In genomic region chr10:59326612-59327315, GRCm38 (mm10) we compare ENCODE assay signal across 16 mouse cellular contexts. TPM values are rescaled to one million over a fixed set of nuclear protein-coding genes. Genes with fewer than 3 reads are reported as not detected.
DNase-seq lines count a peak whose midpoint lies in the region; ATAC-seq and TF ChIP-seq lines count a peak whose summit lies in the region.
"Had no signal": no experiment of that assay in that cellular context is flagged by ENCODE, and none has a peak within 500 bp of the region (broad histone marks: within the 10 kb centered on the region; RNA-seq: fewer than 3 reads in every experiment).

No protein-coding gene starts in this region.

- H3K4me2 ChIP-seq in heart, embryonic 14.5 days (ENCODE audit: low read length) = peak overlapping the region; percentile 87; the same call in 1 of the 2 replicates
- no peak overlapping the region for H3K4me2 ChIP-seq in midbrain, embryonic 11.5 days
- H3K4me2 ChIP-seq in midbrain, embryonic 15.5 days = no peak overlapping the region
- 0 out of 2 replicates have a peak overlapping the region, but pooled peaks have one; percentile 0 for H3K4me2 ChIP-seq in neural tube, embryonic 15.5 days

- no peak for TF ChIP-seq CTCF in cortical plate, adult 2 months (IDR thresholded peaks at IDR 0.05; ENCODE audit: extremely low read depth, insufficient read depth, low read length)

- H3K4me1 ChIP-seq in heart, embryonic 14.5 days (ENCODE audit: control insufficient read depth in 2 of 2, insufficient read depth in 2 of 2, low read length in 2 of 2) = peaks cover 4 to 17% of the 10 kb centered on the region in 2 experiments
- H3K4me1 ChIP-seq in midbrain, embryonic 11.5 days (ENCODE audit: control insufficient read depth, insufficient read depth, low read length) = peaks cover 13% of the 10 kb centered on the region
- H3K4me1 ChIP-seq in midbrain, embryonic 15.5 days = peaks cover 23% of the 10 kb centered on the region
- H3K4me1 ChIP-seq in cortical plate, adult 2 months (ENCODE audit: control insufficient read depth, insufficient read depth, low read length) = peaks cover 5% of the 10 kb centered on the region; the same call in 1 of the 2 replicates
- H3K4me1 ChIP-seq in neural tube, embryonic 15.5 days = peaks cover 22% of the 10 kb centered on the region

- no peaks in the 10 kb centered on the region for H3K9me3 ChIP-seq in heart, embryonic 14.5 days (ENCODE audit: control insufficient read depth, low read length)
- H3K9me3 ChIP-seq in midbrain, embryonic 11.5 days (ENCODE audit: control insufficient read depth, low read length) = no peaks in the 10 kb centered on the region
- H3K9me3 ChIP-seq in midbrain, embryonic 15.5 days = no peaks in the 10 kb centered on the region
- no peaks in the 10 kb centered on the region for H3K9me3 ChIP-seq in neural tube, embryonic 15.5 days (replicated peaks)
- H3K9me3 ChIP-seq: embryonic facial prominence, embryonic 15.5 days; hindbrain, embryonic 15.5 days; lung, embryonic 15.5 days had no signal

- ATAC-seq in heart, embryonic 14.5 days (ENCODE audit: insufficient number of reproducible peaks, insufficient read depth, low FRiP score, low read depth) = no peak
- no peak for ATAC-seq in midbrain, embryonic 11.5 days (ENCODE audit: low FRiP score)
- ATAC-seq in midbrain, embryonic 15.5 days (replicated peaks) = no peak
- ATAC-seq in neural tube, embryonic 15.5 days (ENCODE audit: low FRiP score) = no peak

- DNase-seq in heart, adult 18-20 months = no peak
- peak; percentile 72 for DNase-seq in midbrain, embryonic 11.5 days (ENCODE audit: low spot score, missing footprints)
- no peak for DNase-seq in kidney, postnatal 4 days
- DNase-seq: cerebellum, adult 11 months; cerebellum, postnatal 25 days; gastrocnemius, postnatal 14 days; heart, postnatal 14 days; kidney, adult 2 months; thymus, postnatal 25 days had no signal

- H3K9ac ChIP-seq in heart, embryonic 14.5 days (ENCODE audit: low read length) = no peak overlapping the region
- H3K9ac ChIP-seq in midbrain, embryonic 11.5 days (ENCODE audit: low read length) = no peak overlapping the region
- no peak overlapping the region for H3K9ac ChIP-seq in midbrain, embryonic 15.5 days
- no peak overlapping the region for H3K9ac ChIP-seq in neural tube, embryonic 15.5 days (replicated peaks)
- H3K9ac ChIP-seq: embryonic facial prominence, embryonic 15.5 days; hindbrain, embryonic 15.5 days; lung, embryonic 15.5 days had no signal

- TF ChIP-seq POLR2A in cortical plate, adult 2 months (IDR thresholded peaks at IDR 0.05; ENCODE audit: extremely low read depth, insufficient read depth, low read length) = no peak

- WGBS in heart, embryonic 14.5 days = 70% methylated on average over 8 of the region's 8 CpGs
- 83% methylated on average over 8 of the region's 8 CpGs for WGBS in midbrain, embryonic 11.5 days
- 80% methylated on average over 8 of the region's 8 CpGs for WGBS in midbrain, embryonic 15.5 days
- 74% methylated on average over 8 of the region's 8 CpGs for WGBS in neural tube, embryonic 15.5 days

- H3K4me3 ChIP-seq in heart, embryonic 14.5 days (ENCODE audit: control insufficient read depth in 1 of 2, insufficient read depth in 1 of 2, low read depth in 1 of 2, low read length in 2 of 2) = no peak overlapping the region
- H3K4me3 ChIP-seq in midbrain, embryonic 11.5 days (ENCODE audit: low read depth, low read length) = no peak overlapping the region
- H3K4me3 ChIP-seq in midbrain, embryonic 15.5 days = no peak overlapping the region
- H3K4me3 ChIP-seq in cortical plate, adult 2 months (ENCODE audit: insufficient read depth, low read length) = peak overlapping the region; percentile 39; the same call in 1 of the 2 replicates
- no peak overlapping the region for H3K4me3 ChIP-seq in neural tube, embryonic 15.5 days (replicated peaks)
- H3K4me3 ChIP-seq: embryonic facial prominence, embryonic 15.5 days; hindbrain, embryonic 15.5 days; lung, embryonic 15.5 days had no signal

- no peaks in the 10 kb centered on the region for H3K36me3 ChIP-seq in heart, embryonic 14.5 days (ENCODE audit: control insufficient read depth, insufficient read depth, low read length)
- H3K36me3 ChIP-seq in midbrain, embryonic 11.5 days (ENCODE audit: control insufficient read depth, insufficient read depth, low read length) = no peaks in the 10 kb centered on the region
- no peaks in the 10 kb centered on the region for H3K36me3 ChIP-seq in midbrain, embryonic 15.5 days (replicated peaks)
- no peaks in the 10 kb centered on the region for H3K36me3 ChIP-seq in neural tube, embryonic 15.5 days
- H3K36me3 ChIP-seq: hindbrain, embryonic 15.5 days; lung, embryonic 15.5 days had no signal

- no peak overlapping the region for H3K27ac ChIP-seq in heart, embryonic 14.5 days (replicated peaks in 1 of 2; ENCODE audit: control insufficient read depth in 1 of 2, insufficient read depth in 1 of 2, low read depth in 2 of 2, low read length in 2 of 2)
- no peak overlapping the region for H3K27ac ChIP-seq in midbrain, embryonic 11.5 days (ENCODE audit: low read depth, low read length)
- no peak overlapping the region for H3K27ac ChIP-seq in midbrain, embryonic 15.5 days
- no peak overlapping the region for H3K27ac ChIP-seq in cortical plate, adult 2 months (ENCODE audit: insufficient read depth, low read length)
- no peak overlapping the region for H3K27ac ChIP-seq in neural tube, embryonic 15.5 days (replicated peaks)
- H3K27ac ChIP-seq: embryonic facial prominence, embryonic 15.5 days; hindbrain, embryonic 15.5 days; lung, embryonic 15.5 days had no signal

- no peaks in the 10 kb centered on the region for H3K27me3 ChIP-seq in heart, embryonic 14.5 days (ENCODE audit: control insufficient read depth, insufficient read depth, low read length)
- H3K27me3 ChIP-seq in midbrain, embryonic 11.5 days (ENCODE audit: control insufficient read depth, insufficient read depth, low read length) = no peaks in the 10 kb centered on the region
- H3K27me3 ChIP-seq in midbrain, embryonic 15.5 days (replicated peaks) = no peaks in the 10 kb centered on the region
- no peaks in the 10 kb centered on the region for H3K27me3 ChIP-seq in neural tube, embryonic 15.5 days (replicated peaks)
- H3K27me3 ChIP-seq: embryonic facial prominence, embryonic 15.5 days; hindbrain, embryonic 15.5 days; lung, embryonic 15.5 days had no signal

RNA-seq across cellular contexts. Expression of gene P4ha1, which starts 3.7 kb away (rescaled TPM):
- 42.5 and 46.6 TPM in 2 replicates for polyA plus RNA-seq in heart, embryonic 14.5 days (2014; fragmentation: Nextera tagmentation; extraction: Ambion mirVana)
- 10 to 100 TPM; 49.0 to 79.8 TPM for total RNA-seq in heart, adult 18-20 months (2021)
- 41.9 and 45.9 TPM in 2 replicates for polyA plus RNA-seq in midbrain, embryonic 11.5 days (2014; fragmentation: Nextera tagmentation; extraction: Ambion mirVana)
- polyA plus RNA-seq in midbrain, embryonic 15.5 days (2015; fragmentation: Nextera tagmentation; extraction: Ambion mirVana) = 26.0 and 29.1 TPM in 2 replicates
- 27.9 and 31.3 TPM in 2 replicates for polyA plus RNA-seq in cortical plate, adult 2 months (2012; rRNA removed)
- polyA plus RNA-seq in neural tube, embryonic 15.5 days (2015; fragmentation: Nextera tagmentation; extraction: Ambion mirVana) = 31.1 and 36.4 TPM in 2 replicates

Comparison
In these comparisons a context has a peak if more than half of its experiments do, and no peak if none do; other contexts are left out.
1. H3K4me2 ChIP-seq: peak in heart, embryonic 14.5 days (single experiment) and neural tube, embryonic 15.5 days (single experiment); none in midbrain, embryonic 11.5 days (single experiment) and midbrain, embryonic 15.5 days (single experiment).